Mouse (Mus musculus) ZHBTc4 (cell line): Measurements from ENCODE around the gene Pbsn.
"Not testable (repeated sequence)": the region's sequence is repeated elsewhere in the genome, so short reads cannot be mapped to it uniquely, and the experiment has no call there.

Experiments used
- DNase-seq: peaks from one replicate; pipeline ENCODE4 v3.0.0-alpha.2; 2011; ENCODE audit warnings: low read depth, low spot score

Gene Pbsn

GRCm38 (mm10) chrX:77853523-77853922 lies at the start of gene Pbsn:
Gene Pbsn (minus strand): TSS chrX:77853623.
- no peak for DNase-seq

GRCm38 (mm10) chrX:77880033-77880432 lies 26.6 kb upstream of the Pbsn start:
- peak; percentile 1 for DNase-seq

DNA sequence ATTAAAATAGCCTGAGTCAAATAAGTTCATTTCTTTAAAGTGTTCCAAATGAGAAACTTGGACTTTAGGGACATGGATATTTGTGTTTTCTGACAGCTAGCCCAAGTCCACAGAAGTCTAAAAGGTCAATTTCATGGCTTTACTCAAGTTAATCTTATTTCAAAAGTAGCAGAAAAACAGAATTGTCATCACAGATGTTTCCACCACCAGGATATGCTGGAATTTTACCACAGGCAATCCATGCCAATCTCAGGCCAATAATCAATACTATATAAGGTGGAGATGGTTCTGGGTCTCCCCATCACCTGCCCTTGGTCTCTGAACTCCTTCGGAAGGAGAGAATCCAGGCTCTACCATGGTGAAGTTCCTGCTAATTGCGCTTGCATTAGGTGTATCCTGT lies 11.0 kb upstream of the Pbsn start, which contains the start of gene Gm14744:
Gm14744 (plus strand) TSS at position 301 of the 400 bp plus-strand sequence.
- not testable (repeated sequence) for DNase-seq

- peak; percentile 48 for DNase-seq
Measured at GRCm38 (mm10) chrX:77812031-77812430, 41.4 kb downstream of the Pbsn start.

GRCm38 (mm10) chrX:77810608-77811206 lies 42.7 kb downstream of the Pbsn start:
- DNase-seq = peak; percentile 67

DNA sequence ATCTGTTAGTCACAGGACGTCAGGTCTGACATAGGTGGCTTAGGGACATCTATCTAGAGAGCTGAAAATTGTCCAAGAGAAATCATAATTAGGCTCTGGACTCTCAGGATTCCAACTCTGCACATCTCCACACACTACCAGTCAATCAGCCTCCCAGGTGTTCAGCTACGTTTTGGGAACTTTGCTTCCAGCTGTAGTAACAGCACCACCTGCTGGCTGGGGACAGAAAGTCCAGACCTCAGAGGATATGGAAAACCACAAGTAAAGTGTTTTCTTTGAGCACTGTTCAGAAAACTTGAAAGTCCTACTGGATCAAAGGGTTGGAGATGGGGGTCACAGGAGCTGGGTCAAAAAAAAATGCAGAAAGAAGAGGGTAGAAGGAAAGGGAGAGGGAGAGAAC lies 44.8 kb downstream of the Pbsn start:
- peak; percentile 59 for DNase-seq

DNA sequence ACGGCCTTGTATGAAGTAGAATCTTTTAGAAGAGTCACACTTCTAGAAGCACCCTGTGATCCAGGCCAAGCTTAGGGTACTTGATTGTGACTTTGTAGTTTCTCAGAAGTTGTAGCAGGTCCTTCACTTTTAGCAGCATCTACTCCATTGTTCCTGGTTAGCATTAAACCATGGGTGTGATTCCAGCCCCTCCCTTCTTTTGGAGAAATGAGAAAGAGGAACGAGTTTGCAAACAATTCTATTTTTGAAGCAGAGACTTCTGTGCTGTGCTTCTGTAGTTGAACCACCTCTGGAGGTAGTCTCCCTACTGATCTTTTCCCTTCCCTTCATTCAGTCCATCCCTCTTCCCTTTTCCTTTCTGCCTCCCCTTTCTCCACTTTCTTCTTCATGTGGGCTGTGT lies 51.1 kb downstream of the Pbsn start:
- no peak for DNase-seq

DNA sequence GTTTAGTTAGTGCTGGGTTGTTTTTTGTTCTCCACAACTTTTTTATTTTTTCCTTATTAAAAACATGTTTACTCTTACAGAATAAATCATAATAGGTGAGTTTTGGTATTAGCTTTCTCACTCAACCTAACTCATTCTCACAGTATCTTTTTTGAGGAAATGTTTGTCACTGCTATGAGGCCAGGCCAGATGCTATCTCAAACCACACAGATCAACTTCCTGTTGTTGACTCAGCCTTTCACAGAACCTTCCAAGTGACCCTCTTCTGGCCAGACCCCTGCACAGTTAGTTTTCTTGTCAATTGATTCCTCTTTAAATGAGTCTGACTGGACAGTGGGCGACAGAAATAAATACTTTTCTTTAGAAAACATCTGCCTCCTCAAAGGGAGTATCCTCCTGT lies 51.9 kb downstream of the Pbsn start:
- no peak for DNase-seq

DNA sequence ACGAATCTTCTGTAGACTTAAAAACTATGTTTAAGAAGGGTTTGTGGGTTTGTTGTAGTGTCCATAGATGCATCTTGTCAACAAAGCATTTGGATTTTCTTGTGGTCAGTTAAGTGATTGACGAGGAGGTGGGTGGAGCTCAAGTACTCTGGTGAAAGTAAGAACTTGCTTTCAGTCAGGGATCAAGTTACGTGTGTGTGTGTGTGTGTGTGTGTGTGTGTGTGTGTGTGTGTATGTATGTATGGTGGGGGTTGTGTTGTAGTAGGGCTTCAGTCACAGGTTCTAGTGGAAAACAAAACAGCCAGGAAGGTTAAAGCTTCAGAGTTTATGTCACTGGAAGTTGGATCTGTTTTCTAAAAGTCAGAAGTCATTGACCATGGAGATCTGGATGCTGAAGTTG lies 53.9 kb downstream of the Pbsn start:
- DNase-seq = no peak

DNA sequence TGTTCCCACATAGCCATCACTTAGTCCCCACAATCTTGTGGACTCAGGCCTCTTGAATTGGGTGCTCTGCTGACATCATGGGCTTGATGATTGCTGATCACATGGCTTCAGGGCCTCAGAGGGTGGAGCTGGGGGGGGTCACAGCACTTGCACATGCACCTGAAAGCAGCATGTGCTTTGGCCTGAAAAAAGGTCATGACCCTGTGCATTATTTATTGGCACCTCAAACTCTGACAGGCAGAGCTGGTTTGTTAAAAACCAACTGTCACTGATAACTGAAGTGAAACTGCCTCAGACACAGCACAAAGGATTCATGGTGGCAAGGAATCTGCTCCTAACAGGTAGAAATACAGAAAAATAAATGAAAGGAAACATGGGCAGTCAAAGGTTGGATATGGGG lies 55.6 kb downstream of the Pbsn start:
- DNase-seq = no peak

DNA sequence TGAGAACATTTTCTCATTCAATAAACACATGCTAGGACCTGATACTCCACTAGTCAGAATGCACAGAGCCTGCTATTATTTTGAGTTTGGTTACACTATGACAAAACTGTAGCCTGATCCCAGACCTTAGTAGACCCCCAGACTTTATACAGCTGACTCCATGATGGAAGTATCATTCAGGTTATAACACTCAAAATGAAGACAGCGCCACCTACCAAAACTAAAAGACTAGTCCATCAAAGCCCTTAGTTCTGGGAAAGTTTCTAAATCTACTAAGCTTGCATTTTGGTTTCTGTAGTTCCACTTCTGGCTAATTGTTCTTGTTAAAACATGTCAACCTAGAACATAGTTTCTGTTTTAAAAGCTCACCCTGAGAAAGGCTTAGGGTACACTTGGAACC lies 56.5 kb downstream of the Pbsn start:
- DNase-seq = peak; percentile 9

DNA sequence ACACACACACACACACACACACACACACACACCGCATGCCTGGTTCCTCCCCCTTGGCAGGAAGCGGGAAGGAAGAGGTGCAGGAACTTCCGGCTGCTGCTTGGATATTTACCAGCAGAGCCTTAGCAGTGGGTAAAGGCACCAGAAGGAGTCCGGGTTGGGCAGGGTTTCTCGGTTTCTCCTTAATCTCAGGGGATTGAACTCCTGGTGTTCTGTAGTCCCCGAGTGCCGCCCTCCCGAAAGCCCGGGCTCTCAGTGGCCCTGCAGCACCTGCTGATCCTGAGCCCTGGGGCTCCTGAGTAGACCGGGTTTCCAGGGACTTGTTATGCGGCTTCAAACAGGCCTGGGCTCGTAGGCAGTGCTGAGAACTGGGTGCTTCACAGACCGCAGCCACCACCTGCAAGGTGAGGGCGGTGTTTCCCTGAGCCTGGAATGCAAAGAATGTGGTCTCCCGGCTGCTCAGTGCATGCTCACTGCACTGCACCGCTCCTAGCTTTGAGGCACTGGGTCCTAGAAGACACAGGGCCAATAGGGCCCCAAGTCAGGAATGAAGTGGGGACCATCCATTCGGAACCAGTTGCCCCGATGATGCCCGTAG lies 57.1 kb downstream of the Pbsn start, which contains the start of gene Prkx:
Prkx (minus strand) TSS at position 41 of the 598 bp plus-strand sequence.
- peak; percentile 84 for DNase-seq

- peak; percentile 92 for DNase-seq
Measured at GRCm38 (mm10) chrX:77795858-77796174, 57.6 kb downstream of the Pbsn start.

GRCm38 (mm10) chrX:77794962-77795857 lies 58.2 kb downstream of the Pbsn start:
- DNase-seq = no peak

DNA sequence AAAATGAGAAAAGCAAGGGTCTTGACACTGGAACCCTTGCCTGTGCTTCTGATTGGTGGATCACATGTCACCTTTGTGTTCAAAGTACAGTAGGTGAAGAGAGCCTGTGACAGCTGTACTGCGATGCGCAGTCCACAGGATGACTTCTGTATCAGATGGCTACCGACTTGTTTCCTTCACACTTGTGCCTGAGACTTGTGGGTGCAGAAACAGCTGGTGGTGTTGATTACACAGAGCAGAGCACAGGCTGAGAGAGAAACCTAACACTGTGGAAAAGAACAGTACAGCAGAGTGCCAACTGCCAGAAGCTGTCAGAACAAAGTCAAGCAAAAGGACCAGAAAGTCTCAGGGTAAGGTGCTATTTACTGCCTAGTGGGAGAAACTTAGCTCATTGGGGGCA lies 64.7 kb downstream of the Pbsn start:
- DNase-seq = no peak
